ENCODE assay signal across 8 mouse cellular contexts in genomic region chr17:36257241-36257947, GRCm38 (mm10). TPM values are rescaled to one million over a fixed set of nuclear protein-coding genes. Genes with fewer than 3 reads are reported as not detected.
DNase-seq lines count a peak whose midpoint lies in the region; ATAC-seq and TF ChIP-seq lines count a peak whose summit lies in the region.

No protein-coding gene starts in this region.

- peaks cover 7% of the 10 kb centered on the region for H3K27me3 ChIP-seq in limb, embryonic 13.5 days
- H3K27me3 ChIP-seq in midbrain, embryonic 15.5 days (replicated peaks), result 0 out of 2 replicates have a peak, but pooled peaks cover 4% of the 10 kb centered on the region
- H3K27me3 ChIP-seq in spleen, adult 2 months (ENCODE audit: control insufficient read depth, insufficient read depth, low read length), result no peaks in the 10 kb centered on the region

- no peaks in the 10 kb centered on the region; the same call in none of the 2 replicates for H3K4me1 ChIP-seq in bone marrow, adult 2 months (ENCODE audit: control insufficient read depth, insufficient read depth, low read length)
- no peaks in the 10 kb centered on the region for H3K4me1 ChIP-seq in embryonic fibroblast, embryonic 13.5 days (ENCODE audit: control insufficient read depth, insufficient read depth, low read length)
- peaks cover 6% of the 10 kb centered on the region for H3K4me1 ChIP-seq in limb, embryonic 13.5 days
- H3K4me1 ChIP-seq in midbrain, embryonic 15.5 days, result peaks cover 10% of the 10 kb centered on the region
- H3K4me1 ChIP-seq in spleen, adult 2 months (ENCODE audit: control insufficient read depth, insufficient read depth, insufficient read length), result peaks cover 4% of the 10 kb centered on the region; the same call in 1 of the 2 replicates

- H3K4me2 ChIP-seq in limb, embryonic 13.5 days (replicated peaks), result peak overlapping the region; percentile 63
- peak overlapping the region; percentile 53 for H3K4me2 ChIP-seq in midbrain, embryonic 15.5 days

- under 1% methylated on average over 37 of the region's 37 CpGs for WGBS in bone marrow, adult 2 months
- under 1% methylated on average over 37 of the region's 37 CpGs for WGBS in limb, embryonic 13.5 days
- WGBS in midbrain, embryonic 15.5 days, result under 1% methylated on average over 37 of the region's 37 CpGs
- WGBS in spleen, adult 2 months, result under 1% methylated on average over 37 of the region's 37 CpGs

- H3K27ac ChIP-seq in bone marrow, adult 2 months (ENCODE audit: control insufficient read depth, insufficient read depth, low read depth, low read length, poor library complexity), result peak overlapping the region; percentile 92
- no peak overlapping the region for H3K27ac ChIP-seq in embryonic fibroblast, embryonic 13.5 days (ENCODE audit: insufficient read depth, low read length)
- peak overlapping the region; percentile 78 for H3K27ac ChIP-seq in limb, embryonic 13.5 days
- peak overlapping the region; percentile 85 for H3K27ac ChIP-seq in midbrain, embryonic 15.5 days
- H3K27ac ChIP-seq in spleen, adult 2 months (ENCODE audit: insufficient read depth, low read length), result peak overlapping the region; percentile 87

- DNase-seq in 3T3-L1 (ENCODE audit: low read depth, low spot score), result peak; percentile 77
- DNase-seq in heart, adult 8-10 months (ENCODE audit: low spot score), result peak; percentile 79
- peak; percentile 85 for DNase-seq in kidney, adult 9 months
- peak; percentile 53 to 76 for DNase-seq in spleen, adult 2 months (ENCODE audit: low read depth in 1 of 2, low spot score in 2 of 2)

- H3K9me3 ChIP-seq in limb, embryonic 13.5 days, result no peaks in the 10 kb centered on the region
- H3K9me3 ChIP-seq in midbrain, embryonic 15.5 days, result no peaks in the 10 kb centered on the region

- peak; percentile 80; the same call in 1 of the 2 replicates for TF ChIP-seq POLR2A in bone marrow, adult 2 months (IDR thresholded peaks at IDR 0.05; ENCODE audit: borderline replicate concordance, control insufficient read depth, low read depth, low read length)
- TF ChIP-seq POLR2A in embryonic fibroblast, embryonic 13.5 days (IDR thresholded peaks at IDR 0.05; ENCODE audit: low read depth, low read length), result peak; percentile 81
- peak; percentile 81 for TF ChIP-seq POLR2A in spleen, adult 2 months (IDR thresholded peaks at IDR 0.05; ENCODE audit: low read depth, low read length)

- TF ChIP-seq CTCF in bone marrow, adult 2 months (IDR thresholded peaks at IDR 0.05; ENCODE audit: control insufficient read depth, insufficient read depth, low read length), result peak; percentile 76
- peak; percentile 50; the same call in 1 of the 2 replicates for TF ChIP-seq CTCF in embryonic fibroblast, embryonic 13.5 days (IDR thresholded peaks at IDR 0.05; ENCODE audit: borderline replicate concordance, insufficient read depth, low read length)
- TF ChIP-seq CTCF in spleen, adult 2 months (IDR thresholded peaks at IDR 0.05; ENCODE audit: extremely low read depth, insufficient read depth, insufficient read length, insufficient replicate concordance), result peak; percentile 48; the same call in 1 of the 2 replicates

- peak; percentile 97 for ATAC-seq in limb, embryonic 13.5 days (ENCODE audit: low FRiP score, low read depth)
- ATAC-seq in midbrain, embryonic 15.5 days (replicated peaks), result peak; percentile 98

- H3K36me3 ChIP-seq in limb, embryonic 13.5 days, result peaks cover 45% of the 10 kb centered on the region
- H3K36me3 ChIP-seq in midbrain, embryonic 15.5 days (replicated peaks), result peaks cover 34% of the 10 kb centered on the region
- H3K36me3 ChIP-seq in spleen, adult 2 months (ENCODE audit: control insufficient read depth, insufficient read depth, low read length), result peaks cover 12% of the 10 kb centered on the region

- H3K9ac ChIP-seq in limb, embryonic 13.5 days, result peak overlapping the region; percentile 80
- H3K9ac ChIP-seq in midbrain, embryonic 15.5 days, result peak overlapping the region; percentile 89

- H3K4me3 ChIP-seq in bone marrow, adult 2 months (replicated peaks; ENCODE audit: control insufficient read depth, low read depth, low read length), result peak overlapping the region; percentile 98
- peak overlapping the region; percentile 59 for H3K4me3 ChIP-seq in embryonic fibroblast, embryonic 13.5 days (ENCODE audit: insufficient read depth, low read length)
- H3K4me3 ChIP-seq in limb, embryonic 13.5 days, result peak overlapping the region; percentile 78
- peak overlapping the region; percentile 64 for H3K4me3 ChIP-seq in midbrain, embryonic 15.5 days
- H3K4me3 ChIP-seq in spleen, adult 2 months (ENCODE audit: extremely low read depth, insufficient read depth, insufficient read length), result peak overlapping the region; percentile 98

RNA-seq across cellular contexts. Expression of gene Rpp21, which starts 0.5 kb away (rescaled TPM):
- polyA plus RNA-seq in bone marrow, adult 2 months (2011; ENCODE audit: insufficient read depth, insufficient read length, low replicate concordance, missing spikeins), result 53.7 and 117 TPM in 2 replicates
- 19.5 and 20.3 TPM in 2 replicates for polyA plus RNA-seq in embryonic fibroblast, embryonic 13.5 days (2011; ENCODE audit: insufficient read length, low read depth, missing spikeins)
- 10 to 100 TPM; 34.4 to 55.3 (median 45.5) TPM for total RNA-seq in heart, adult 8-10 months (2022)
- polyA plus RNA-seq in limb, embryonic 13.5 days (2015; fragmentation: Nextera tagmentation; extraction: Ambion mirVana), result 92.5 and 96.7 TPM in 2 replicates
- polyA plus RNA-seq in midbrain, embryonic 15.5 days (2015; fragmentation: Nextera tagmentation; extraction: Ambion mirVana), result 124 and 138 TPM in 2 replicates
- 59.9 and 79.2 TPM in 2 replicates for polyA plus RNA-seq in spleen, adult 2 months (2012; rRNA removed)

RNA-seq across cellular contexts. Expression of gene Trim39, which starts 14.7 kb away (rescaled TPM):
- 23.5 and 42.2 TPM in 2 replicates for polyA plus RNA-seq in bone marrow, adult 2 months (2011; ENCODE audit: insufficient read depth, insufficient read length, low replicate concordance, missing spikeins)
- polyA plus RNA-seq in embryonic fibroblast, embryonic 13.5 days (2011; ENCODE audit: insufficient read length, low read depth, missing spikeins), result 13.2 and 13.8 TPM in 2 replicates
- total RNA-seq in heart, adult 8-10 months (2022), result 1 to 10 TPM; 6.3 to 7.1 (median 6.9) TPM
- polyA plus RNA-seq in limb, embryonic 13.5 days (2015; fragmentation: Nextera tagmentation; extraction: Ambion mirVana), result 22.0 and 23.1 TPM in 2 replicates
- 29.0 and 31.2 TPM in 2 replicates for polyA plus RNA-seq in midbrain, embryonic 15.5 days (2015; fragmentation: Nextera tagmentation; extraction: Ambion mirVana)
- polyA plus RNA-seq in spleen, adult 2 months (2012; rRNA removed), result 16.3 and 19.7 TPM in 2 replicates

RNA-seq across cellular contexts. Expression of gene H2-M10.2, which starts 28.9 kb away (rescaled TPM):
- not detected in 2 replicates for polyA plus RNA-seq in bone marrow, adult 2 months (2011; ENCODE audit: insufficient read depth, insufficient read length, low replicate concordance, missing spikeins)
- not detected in 2 replicates for polyA plus RNA-seq in embryonic fibroblast, embryonic 13.5 days (2011; ENCODE audit: insufficient read length, low read depth, missing spikeins)
- total RNA-seq in heart, adult 8-10 months (2022), result not detected
- polyA plus RNA-seq in limb, embryonic 13.5 days (2015; fragmentation: Nextera tagmentation; extraction: Ambion mirVana), result 0.31 TPM in 1 of 2 replicates, not detected in the other
- polyA plus RNA-seq in midbrain, embryonic 15.5 days (2015; fragmentation: Nextera tagmentation; extraction: Ambion mirVana), result 0.20 and 0.35 TPM in 2 replicates
- polyA plus RNA-seq in spleen, adult 2 months (2012; rRNA removed), result not detected in 2 replicates
